13 mouse cellular contexts compared by ENCODE assay signal in genomic region chr5:136215958-136216357, GRCm38 (mm10). TPM values are rescaled to one million over a fixed set of nuclear protein-coding genes. Genes with fewer than 3 reads are reported as not detected.
DNase-seq lines count a peak whose midpoint lies in the region.
"Had no signal": no experiment of that assay in that cellular context is flagged by ENCODE, and none has a peak within 500 bp of the region (broad histone marks: within the 10 kb centered on the region; RNA-seq: fewer than 3 reads in every experiment).

No protein-coding gene starts in this region.

- peak; percentile 83 for DNase-seq in adrenal gland, postnatal 10 days
- DNase-seq in adrenal gland, adult 8-10 months, result no peak
- peak; percentile 52 for DNase-seq in left cerebral cortex, postnatal 4 days
- no peak for DNase-seq in left cerebral cortex, postnatal 36 days (ENCODE audit: low spot score in 2 of 2)
- DNase-seq in testis, postnatal 10 days (ENCODE audit: low spot score), result peak; percentile 70
- DNase-seq in testis, postnatal 14 days (ENCODE audit: low spot score), result no peak
- DNase-seq in cerebellum, adult 11 months, result no peak
- no peak for DNase-seq in ovary, postnatal 36 days (ENCODE audit: low spot score)
- DNase-seq: cerebellum, adult 9-10 months; gastrocnemius, postnatal 36 days; kidney, adult 18-20 months; liver, postnatal 0 days; thymus, postnatal 14 days had no signal

- intact Hi-C loops in left cerebral cortex, postnatal 4 days (cut with DNase I), result no loop called here
- intact Hi-C loops in left cerebral cortex, postnatal 36 days (cut with DNase I), result no loop called here

RNA-seq across cellular contexts. Expression of gene Prkrip1, which starts 17.2 kb away (rescaled TPM):
- 10 to 100 TPM; 30.0 to 33.2 TPM for total RNA-seq in adrenal gland, postnatal 10 days (2021)
- total RNA-seq in adrenal gland, adult 8-10 months (2022), result 10 to 100 TPM; 28.2 to 37.8 (median 33.4) TPM
- total RNA-seq in left cerebral cortex, postnatal 4 days (2021), result 10 to 100 TPM; 40.3 to 42.6 TPM
- 10 to 100 TPM; 28.3 to 39.2 TPM for total RNA-seq in left cerebral cortex, postnatal 36 days (2021)

RNA-seq across cellular contexts. Expression of gene Sh2b2, which starts 30.4 kb away (rescaled TPM):
- total RNA-seq in adrenal gland, postnatal 10 days (2021), result 10 to 100 TPM; 29.1 to 30.7 TPM
- 10 to 100 TPM in 2 of 4 experiments, 1 to 10 TPM in 2; 7.2 to 14.9 (median 11.4) TPM for total RNA-seq in adrenal gland, adult 8-10 months (2022)
- total RNA-seq in left cerebral cortex, postnatal 4 days (2021), result 10 to 100 TPM; 40.0 to 40.8 TPM
- 1 to 10 TPM; 8.0 to 9.7 TPM for total RNA-seq in left cerebral cortex, postnatal 36 days (2021)

RNA-seq across cellular contexts. Expression of gene Orai2, which starts 45.4 kb away (rescaled TPM):
- 1 to 10 TPM; 5.1 to 6.6 TPM for total RNA-seq in adrenal gland, postnatal 10 days (2021)
- 1 to 10 TPM; 2.5 to 5.7 (median 4.6) TPM for total RNA-seq in adrenal gland, adult 8-10 months (2022)
- total RNA-seq in left cerebral cortex, postnatal 4 days (2021), result 10 to 100 TPM; 56.5 to 58.2 TPM
- total RNA-seq in left cerebral cortex, postnatal 36 days (2021), result 10 to 100 TPM; 54.0 to 54.8 TPM

Comparison
In these comparisons a context has a peak if more than half of its experiments do, and no peak if none do; other contexts are left out.
1. DNase-seq: peak in adrenal gland, postnatal 10 days (single experiment), left cerebral cortex, postnatal 4 days (single experiment) and testis, postnatal 10 days (single experiment); none in adrenal gland, adult 8-10 months (single experiment), left cerebral cortex, postnatal 36 days (0 of 2), testis, postnatal 14 days (single experiment), cerebellum, adult 11 months (single experiment) and ovary, postnatal 36 days (single experiment).
2. RNA of gene Orai2, which starts 45.4 kb away (total RNA-seq): 56.5 to 58.2 TPM in left cerebral cortex, postnatal 4 days and 54.0 to 54.8 TPM in left cerebral cortex, postnatal 36 days; 5.1 to 6.6 TPM in adrenal gland, postnatal 10 days and 2.5 to 5.7 TPM in adrenal gland, adult 8-10 months; every median in the first group is over 4 times any median in the second.